Mouse (Mus musculus): Measurements from ENCODE around the gene Plcb2. TPM values are rescaled to one million over a fixed set of nuclear protein-coding genes. Genes with fewer than 3 reads are reported as not detected.

Plcb2 gene
- polyA plus RNA-seq (2012; rRNA removed), result 2.8 and 3.7 TPM in 2 replicates

DNA sequence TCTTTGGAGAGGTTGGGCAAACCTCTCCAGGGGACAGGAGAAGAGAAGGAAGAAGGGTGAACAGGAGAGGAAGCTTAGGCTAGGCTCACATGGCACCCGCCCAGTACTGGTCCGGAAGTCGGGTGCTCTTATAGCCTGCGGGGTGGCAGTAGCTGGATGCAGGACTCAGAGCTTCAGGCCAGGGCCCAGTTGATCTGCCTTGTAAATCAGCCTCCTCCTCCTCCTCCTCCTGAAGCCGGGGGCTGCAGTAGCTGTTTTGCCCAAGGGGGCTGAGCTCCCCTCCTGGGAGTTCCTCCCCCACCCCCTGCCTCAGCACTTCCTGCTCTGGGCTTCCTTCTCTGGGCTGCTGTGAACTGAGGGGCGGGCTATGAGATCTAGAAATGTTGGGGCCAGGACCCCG lies at the start of gene Plcb2:
Gene Plcb2 (minus strand): TSS at position 102 of the 400 bp plus-strand sequence.

DNA sequence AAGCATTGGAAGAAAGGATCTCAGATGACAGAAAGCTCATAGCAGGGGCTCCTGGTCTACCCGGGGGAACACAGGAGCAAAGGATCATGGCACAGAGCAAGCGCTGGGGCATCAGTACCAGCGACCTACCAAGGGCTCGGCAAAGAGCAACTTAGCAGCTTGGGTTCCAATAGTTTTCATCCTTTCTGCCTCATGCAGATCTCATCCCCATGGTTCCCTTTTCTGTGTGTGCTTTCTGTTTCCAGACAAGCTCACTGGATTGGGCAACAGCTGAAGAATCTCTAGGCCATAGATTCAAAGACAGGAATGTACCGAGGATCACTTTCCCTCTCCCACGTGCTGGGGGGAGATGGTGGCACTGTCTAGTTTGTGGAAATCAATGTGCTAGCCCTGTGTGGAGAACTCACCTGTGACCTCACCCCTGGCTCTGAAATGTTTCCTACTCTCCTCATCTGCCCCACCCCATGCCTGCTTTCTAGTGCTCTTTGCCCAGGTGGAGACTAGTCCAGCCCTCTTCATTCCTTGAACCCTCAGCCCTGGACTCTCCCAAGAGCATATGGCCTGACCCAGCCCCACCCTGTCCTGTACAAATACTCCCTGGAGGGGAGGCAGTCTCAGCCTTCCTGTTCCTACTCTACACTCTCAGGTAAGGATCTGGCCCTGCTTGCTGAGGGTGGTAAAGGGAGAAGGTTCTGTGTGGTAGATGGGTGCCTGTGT lies 44.1 kb upstream of the Plcb2 start, which contains the start of gene Phgr1:
Gene Phgr1 (plus strand): TSS at position 612 of the 717 bp plus-strand sequence.

DNA sequence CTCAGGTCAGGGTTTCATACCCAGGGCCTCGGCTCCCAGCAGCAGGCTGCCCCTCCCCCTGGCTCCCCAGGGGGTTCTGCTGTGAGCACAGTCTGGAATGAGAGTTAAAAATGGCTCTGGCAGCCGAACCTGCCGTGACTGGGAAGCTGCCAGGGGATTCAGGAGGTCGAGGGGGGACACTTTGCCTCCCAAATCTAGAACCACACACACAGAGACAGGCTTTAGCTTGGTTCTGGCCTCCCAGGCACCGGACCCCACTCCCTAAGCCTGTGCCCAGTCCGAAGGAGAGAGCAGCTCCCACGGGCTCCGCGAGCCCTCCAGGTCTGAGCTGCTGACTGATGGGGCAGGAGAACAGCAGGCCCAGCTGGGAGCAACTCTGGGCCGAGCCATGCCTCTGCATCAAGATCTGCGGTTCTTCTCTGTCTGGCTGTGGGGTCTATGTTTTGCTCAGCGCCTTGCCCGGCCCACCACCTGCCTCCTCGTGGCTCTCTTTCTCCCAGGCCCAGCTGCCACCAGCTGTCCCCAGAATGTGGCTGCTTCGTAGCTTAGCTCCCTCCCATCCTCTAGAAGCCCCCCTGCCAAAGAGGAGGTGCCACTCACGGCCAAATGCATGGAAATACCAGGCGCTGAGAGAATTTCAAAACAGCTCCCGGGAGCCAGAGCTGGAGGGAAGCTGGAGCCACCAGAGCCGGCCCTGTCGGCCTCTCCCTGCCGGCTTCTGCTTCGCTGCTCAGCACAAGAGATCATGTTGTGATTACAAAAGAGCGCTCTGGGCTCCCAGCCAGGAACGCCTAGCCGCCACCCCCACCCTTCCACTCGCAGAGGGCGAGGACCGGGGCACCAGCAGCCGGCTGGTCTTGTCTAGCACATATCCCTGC lies 33.9 kb upstream of the Plcb2 start, which contains the start of gene Ccdc9b:
Gene Ccdc9b (minus strand): TSS at position 756 of the 878 bp plus-strand sequence.

DNA sequence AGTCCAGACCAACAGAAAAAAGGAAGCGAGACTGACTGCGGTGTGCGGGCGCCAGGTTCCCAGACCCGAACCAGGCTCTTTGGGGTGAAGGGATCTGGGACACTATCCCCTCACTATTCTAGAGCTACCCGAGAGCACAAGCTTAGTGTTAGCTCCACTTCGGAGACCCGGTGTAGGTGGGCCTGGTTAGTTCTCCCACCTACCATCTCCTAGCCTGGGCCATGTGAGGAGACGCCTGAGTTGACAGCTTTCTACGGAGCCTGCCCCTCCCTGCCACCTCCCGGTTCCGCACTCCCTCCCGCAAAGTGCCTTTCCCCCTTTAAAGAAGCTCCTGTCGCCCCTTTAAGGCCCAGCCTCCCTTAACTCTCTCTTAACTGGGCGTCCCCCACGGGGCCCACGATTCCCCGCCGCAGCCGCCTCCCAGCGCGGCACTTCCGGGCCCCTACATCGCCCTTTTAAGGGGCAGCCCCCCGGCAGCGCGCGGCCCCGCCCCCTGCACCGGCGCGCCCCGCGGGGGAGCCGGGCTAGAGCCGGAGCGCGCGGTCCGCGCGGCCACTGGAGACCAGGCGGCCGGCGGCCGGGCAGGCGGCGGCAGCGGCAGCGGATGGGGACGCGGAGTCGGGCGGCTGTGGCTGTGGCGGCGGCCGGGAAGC lies 17.1 kb upstream of the Plcb2 start, which contains the start of gene Inafm2:
Gene Inafm2 (plus strand): TSS at position 527 of the 653 bp plus-strand sequence.

DNA sequence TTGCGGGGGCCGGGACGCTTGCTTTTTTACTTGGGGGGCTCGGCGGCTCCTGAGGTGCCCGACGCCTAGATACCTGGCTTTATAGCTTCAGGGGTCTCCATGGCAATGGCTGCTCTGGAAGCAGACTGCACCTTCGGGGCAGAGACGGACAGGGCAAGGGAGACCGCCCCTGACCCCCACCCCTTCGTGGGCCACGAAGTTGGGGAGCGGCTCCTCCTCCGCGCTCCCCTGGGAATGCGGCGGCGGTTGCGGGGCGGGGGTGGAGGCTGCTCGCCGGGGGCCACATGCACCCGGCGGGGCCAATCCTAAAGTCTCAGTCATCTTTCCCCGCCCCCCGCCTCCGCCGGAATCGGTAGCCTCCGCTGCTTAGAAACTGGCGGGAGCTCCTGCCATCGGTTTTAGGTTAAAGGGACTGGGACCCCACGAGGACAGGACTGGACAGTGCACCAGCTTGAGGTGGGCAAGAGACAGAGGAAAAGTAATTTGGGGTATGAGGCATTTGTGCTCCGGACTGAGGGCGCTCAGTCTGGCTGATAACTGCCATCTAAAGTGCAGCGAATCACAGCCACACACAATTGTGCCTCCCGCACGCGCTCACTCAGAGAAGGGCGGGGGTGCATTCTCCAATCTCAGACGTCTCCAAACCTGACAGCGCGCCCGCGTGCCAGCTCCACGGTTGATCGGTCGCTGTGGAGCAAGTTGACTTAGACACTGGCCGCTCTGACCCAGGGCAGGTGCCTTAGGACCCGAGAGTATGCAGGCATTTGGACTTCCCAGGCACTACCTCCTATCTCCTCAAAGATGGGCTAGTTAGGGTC lies 24.1 kb downstream of the Plcb2 start, which contains the start of gene Ankrd63:
Gene Ankrd63 (minus strand): TSS at position 51 of the 818 bp plus-strand sequence.

DNA sequence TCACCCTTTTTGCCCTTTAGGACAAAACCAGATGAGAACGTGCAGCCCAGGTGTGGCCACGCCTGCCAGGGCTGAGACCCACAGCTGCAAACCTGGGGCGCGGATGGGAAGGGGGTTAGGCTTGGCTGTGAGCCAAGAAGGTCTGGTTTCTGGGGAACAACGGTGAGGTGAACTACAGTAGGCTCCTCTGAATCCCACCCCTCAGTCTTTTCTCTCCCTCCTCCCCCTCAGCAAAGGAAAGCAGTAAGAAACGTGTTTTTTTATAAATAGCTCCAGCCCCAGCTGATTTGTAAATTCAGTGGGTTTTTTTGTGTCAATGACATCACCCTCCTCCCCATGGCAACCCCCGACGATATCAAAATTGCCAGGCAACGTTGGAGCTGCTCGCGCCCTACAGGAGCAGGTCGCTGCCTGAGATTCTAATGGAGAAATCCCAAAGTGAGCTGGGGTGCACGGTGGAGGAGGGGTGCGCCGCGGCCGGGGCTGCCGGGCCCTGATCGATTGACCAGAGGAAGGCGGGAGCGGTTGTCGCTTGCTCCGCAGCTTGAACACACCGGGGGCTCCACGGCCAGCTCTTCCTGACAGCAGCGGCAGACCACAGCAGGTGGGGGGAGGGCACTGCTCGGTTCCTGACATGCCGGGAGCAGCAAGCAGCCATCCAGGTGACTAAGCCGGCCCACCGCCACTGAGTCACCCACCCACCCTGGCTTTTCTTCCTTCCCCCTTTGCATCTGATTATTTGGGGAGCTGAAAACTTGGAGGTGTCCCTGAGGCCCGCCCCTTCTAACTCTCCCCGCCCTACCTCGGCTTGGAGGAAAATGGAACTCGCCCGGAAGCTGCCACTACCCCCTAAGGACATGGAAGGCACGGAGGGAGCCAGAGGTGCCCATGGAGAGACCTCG lies 65.1 kb downstream of the Plcb2 start, which contains the start of gene Pak6:
Gene Pak6 (plus strand): TSS at position 402 of the 902 bp plus-strand sequence.

Other genes starting within 250 kb of the Plcb2 start
- gene Srp14, start 248.7 kb downstream of the Plcb2 start, polyA plus RNA-seq (2012; rRNA removed), result 65.6 and 68.7 TPM in 2 replicates
- gene Bmf, start 178.8 kb downstream of the Plcb2 start, polyA plus RNA-seq (2012; rRNA removed), result 0.83 and 0.85 TPM in 2 replicates
- gene Bub1b, start 130.2 kb downstream of the Plcb2 start, polyA plus RNA-seq (2012; rRNA removed), result 34.7 and 37.0 TPM in 2 replicates
- gene Pak6, start 65.1 kb downstream of the Plcb2 start, polyA plus RNA-seq (2012; rRNA removed), result 0.32 and 0.50 TPM in 2 replicates
- 0.05 and 0.07 TPM in 2 replicates for gene Ankrd63, start 24.5 kb downstream of the Plcb2 start, polyA plus RNA-seq (2012; rRNA removed)
- gene Inafm2, start 17.3 kb upstream of the Plcb2 start, polyA plus RNA-seq (2012; rRNA removed), result 5.4 and 6.3 TPM in 2 replicates
- 0.38 and 0.41 TPM in 2 replicates for gene Ccdc9b, start 34.2 kb upstream of the Plcb2 start, polyA plus RNA-seq (2012; rRNA removed)
- gene Phgr1, start 44.3 kb upstream of the Plcb2 start, polyA plus RNA-seq (2012; rRNA removed), result 0.08 TPM in 1 of 2 replicates, not detected in the other
- 0.18 and 0.23 TPM in 2 replicates for gene Disp2, start 51.3 kb upstream of the Plcb2 start, polyA plus RNA-seq (2012; rRNA removed)
- gene Knstrn, start 85.6 kb upstream of the Plcb2 start, polyA plus RNA-seq (2012; rRNA removed), result 53.8 and 63.8 TPM in 2 replicates
- 22.6 and 25.5 TPM in 2 replicates for gene Ivd, start 133.5 kb upstream of the Plcb2 start, polyA plus RNA-seq (2012; rRNA removed)
- 4.4 and 5.5 TPM in 2 replicates for gene Bahd1, start 171.9 kb upstream of the Plcb2 start, polyA plus RNA-seq (2012; rRNA removed)
- gene Chst14, start 198.1 kb upstream of the Plcb2 start, polyA plus RNA-seq (2012; rRNA removed), result 3.5 TPM in 2 replicates

All from liver, embryonic 14 days (tissue).